Mouse (Mus musculus) MN1 (cell line): Measurements from ENCODE around the gene Phf19.

Experiments used
- DNase-seq: peaks from one replicate; pipeline ENCODE4 v3.0.0-alpha.2; 2016; ENCODE audit warnings: low spot score

The Phf19 gene

GRCm38 (mm10) chr2:34913218-34914068 lies at the start of gene Phf19:
Gene Phf19, minus strand, starts transcription at chr2:34914026.
- DNase-seq, result peak; percentile 15

DNA sequence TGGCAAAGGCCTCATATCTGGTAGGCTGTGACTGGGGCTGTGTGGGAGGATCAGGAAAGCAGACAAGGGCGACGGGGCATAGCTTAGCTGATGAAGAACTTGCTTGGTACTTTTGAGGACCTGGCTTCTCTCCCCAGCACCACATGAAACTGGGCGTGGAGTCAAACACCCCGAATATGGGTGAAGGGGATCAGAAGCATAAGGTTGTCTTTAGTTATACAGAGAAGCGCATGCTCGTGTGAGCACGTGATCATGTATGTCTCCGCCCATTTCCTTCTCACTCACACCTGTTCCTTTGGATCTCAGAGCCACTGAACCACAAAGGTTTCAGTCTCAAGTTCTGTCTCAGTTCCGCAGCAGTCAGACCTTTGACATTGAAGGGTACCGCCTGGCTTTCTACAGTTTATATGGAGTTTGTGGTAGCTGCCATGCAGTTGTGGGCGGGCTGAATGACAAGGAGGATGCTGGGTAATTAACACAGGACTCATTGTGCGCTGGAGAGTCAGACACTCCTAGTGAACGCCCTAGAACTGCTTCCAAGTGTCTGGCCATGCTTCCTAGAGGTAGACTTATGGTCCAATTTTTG lies 49.6 kb upstream of the Phf19 start:
- DNase-seq, result no peak

GRCm38 (mm10) chr2:34962893-34963292 lies 49.1 kb upstream of the Phf19 start:
- no peak for DNase-seq

GRCm38 (mm10) chr2:34962211-34962610 lies 48.4 kb upstream of the Phf19 start:
- no peak for DNase-seq

DNA sequence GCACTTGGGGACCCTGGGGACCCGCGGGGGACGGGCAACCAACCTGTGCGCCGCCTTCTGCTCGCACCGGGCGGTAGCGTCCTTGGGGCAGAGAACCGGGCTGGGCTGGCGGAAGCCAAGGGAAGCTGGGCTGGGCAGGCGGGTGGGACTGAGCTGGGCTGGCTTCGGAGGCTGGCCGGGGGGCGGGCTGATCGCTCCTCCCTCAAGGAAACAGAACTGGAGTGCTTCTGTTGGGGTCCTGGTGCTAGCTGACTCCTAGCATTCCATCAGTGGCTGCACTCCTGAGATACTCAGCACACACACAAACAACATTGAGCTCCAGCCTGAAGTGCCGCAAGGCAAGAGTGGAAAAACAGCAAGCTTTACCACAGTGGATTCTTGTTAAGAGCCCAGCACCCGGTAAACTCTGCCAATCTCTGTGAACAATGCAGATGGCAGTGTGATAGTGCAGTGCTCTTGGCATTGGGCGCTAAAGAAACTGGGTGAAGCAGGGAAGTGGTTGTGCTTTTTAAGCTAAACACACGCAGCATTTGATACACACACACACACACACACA lies 47.7 kb upstream of the Phf19 start, which contains the start of gene Traf1:
Gene Traf1 (minus strand): TSS at position 292 of the 556 bp plus-strand sequence.
- no peak for DNase-seq

- no peak for DNase-seq
Observed at GRCm38 (mm10) chr2:34960966-34961365, 47.1 kb upstream of the Phf19 start.

DNA sequence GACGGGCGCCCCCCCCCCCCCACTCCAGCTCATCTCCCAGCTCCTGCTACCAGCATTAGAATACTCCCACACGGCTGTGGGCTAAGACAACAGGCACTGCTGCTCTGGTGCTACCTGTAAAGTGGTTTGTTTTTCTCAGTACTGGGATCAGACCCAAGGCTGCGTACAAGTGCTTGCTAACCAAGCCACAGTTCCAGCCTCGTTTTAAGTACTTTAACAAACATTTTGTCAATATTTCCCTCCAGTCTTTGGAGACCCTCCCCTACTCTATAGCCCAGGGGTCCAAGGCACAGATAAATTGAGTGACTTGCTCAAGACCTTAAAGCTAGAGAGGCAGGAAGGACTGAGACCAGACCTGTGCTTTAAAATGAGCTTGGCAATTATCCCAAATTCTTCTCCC lies 46.6 kb upstream of the Phf19 start:
- DNase-seq, result no peak

DNA sequence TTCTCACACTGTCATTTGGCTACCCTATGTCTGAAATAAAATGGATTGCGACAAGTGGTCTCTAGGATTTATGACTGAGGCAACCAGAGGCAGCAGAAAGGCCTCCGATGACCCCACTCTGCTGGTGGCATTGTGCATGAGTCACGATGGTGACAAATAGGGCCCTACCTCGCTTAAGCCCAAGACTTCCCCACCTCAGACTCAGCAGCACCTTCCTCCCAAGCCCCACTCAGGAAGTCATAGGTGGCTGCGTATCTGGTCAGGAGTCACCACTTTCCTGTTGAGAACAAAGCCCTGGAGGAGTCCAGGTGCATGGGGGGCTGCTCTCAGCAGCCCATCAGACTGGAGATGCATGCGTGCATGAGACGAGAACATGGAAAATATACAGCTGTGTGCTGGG lies 44.8 kb upstream of the Phf19 start:
- DNase-seq, result no peak

DNA sequence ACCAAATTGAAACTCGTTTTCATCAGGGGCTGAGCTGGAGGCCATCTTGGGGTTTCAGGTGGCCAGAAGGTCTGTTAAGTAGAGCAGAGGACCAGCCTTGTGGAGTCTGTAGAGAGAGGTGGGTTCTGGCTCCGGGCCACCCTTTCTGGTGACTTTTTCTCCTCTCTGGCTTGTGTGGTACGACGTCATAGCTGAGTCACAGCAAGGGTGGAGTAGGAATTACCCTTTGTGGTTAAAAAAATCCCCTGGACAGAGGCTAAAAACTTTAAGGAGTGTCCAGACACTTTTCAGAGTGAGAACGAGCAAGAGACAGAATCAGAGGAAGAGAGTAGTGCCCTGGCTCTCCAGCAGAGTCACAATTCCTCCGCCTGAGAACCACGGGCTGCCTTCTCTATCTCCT lies 44.2 kb upstream of the Phf19 start:
- DNase-seq, result no peak

DNA sequence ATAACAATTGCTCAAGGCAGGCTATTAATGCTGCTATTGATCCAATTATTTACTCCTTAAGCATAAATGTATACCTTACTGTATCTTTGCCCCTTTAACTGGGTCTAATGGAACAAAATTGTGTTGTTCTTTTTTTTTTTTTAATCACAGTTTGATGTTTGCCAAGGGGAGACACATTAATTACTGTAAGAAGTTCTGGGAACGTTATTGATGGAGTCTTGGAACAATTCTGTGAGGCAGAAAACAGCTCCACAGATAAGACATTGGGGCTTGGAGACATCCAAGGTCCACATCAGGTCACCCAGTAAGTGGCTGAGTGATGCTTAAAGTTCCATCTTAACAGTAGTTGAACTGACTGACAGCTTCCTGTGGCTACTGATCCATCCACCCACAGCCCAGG lies 43.6 kb upstream of the Phf19 start:
- DNase-seq, result no peak

DNA sequence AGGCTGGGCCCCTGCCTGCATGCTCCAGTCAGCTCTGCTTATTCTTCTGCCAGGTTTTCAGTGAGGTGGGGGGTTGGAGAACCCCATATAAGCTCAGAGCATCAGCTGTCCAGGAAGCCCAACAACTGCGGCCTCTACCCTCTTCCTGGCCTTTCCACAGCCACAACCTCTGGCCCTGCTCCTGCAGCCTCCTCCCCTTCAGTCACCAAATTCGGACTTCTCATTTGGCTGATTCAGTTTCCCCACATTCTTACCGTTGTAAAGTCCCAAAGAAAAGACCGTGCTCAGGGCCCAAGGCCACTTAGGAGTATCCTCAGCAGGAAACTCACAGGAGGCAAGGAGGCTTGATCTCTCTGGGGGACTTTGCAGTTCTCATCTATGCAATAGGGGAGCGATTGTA lies 43.1 kb upstream of the Phf19 start:
- no peak for DNase-seq

DNA sequence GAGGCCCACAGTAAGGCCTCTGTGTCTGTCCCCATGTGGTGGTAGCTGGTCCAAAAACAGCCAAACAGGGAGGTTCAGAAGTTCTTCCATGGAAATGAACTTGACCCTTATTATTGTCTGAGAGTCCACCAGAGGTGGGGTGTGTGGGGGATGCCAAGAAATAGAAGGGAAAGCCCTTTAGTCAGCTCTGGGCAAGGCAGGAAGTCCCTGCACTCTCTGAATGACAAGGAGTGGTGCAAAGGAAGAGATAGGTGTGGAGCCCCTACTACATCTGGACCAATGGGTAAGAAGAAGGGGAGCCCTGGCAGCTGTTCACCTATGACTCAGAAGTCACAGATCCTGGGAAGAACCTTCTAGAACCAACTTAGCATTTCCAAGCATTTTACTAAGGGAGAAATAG lies 40.5 kb upstream of the Phf19 start:
- DNase-seq, result no peak

DNA sequence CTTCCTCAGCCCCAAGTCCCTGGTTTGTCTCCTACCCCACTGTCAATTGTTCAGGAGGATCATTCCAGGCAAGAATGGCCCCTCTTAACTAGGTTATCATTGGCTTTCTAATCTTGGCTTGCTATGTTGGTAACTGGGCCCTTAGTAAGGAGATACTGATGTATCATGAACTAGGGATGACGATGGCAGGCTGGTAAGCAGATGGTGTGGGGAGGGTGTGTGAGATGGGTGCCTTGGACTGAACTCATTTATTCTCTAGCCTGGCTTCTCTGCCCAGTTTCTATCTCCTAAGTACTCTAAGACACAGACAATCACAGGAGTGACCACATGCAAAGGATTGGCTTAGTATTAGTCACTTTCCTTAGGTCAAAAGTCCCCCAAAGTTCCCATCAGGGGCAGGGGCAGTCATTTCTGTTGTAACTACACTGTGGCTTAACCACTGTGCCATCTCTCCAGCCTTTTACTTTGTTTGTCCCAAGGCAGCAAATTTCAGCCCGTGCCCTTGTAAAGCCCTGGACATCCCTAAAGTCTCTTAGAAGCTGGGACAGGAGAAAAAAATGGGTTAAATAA lies 39.8 kb upstream of the Phf19 start:
- no peak for DNase-seq

GRCm38 (mm10) chr2:34953018-34953417 lies 39.2 kb upstream of the Phf19 start:
- DNase-seq, result no peak

DNA sequence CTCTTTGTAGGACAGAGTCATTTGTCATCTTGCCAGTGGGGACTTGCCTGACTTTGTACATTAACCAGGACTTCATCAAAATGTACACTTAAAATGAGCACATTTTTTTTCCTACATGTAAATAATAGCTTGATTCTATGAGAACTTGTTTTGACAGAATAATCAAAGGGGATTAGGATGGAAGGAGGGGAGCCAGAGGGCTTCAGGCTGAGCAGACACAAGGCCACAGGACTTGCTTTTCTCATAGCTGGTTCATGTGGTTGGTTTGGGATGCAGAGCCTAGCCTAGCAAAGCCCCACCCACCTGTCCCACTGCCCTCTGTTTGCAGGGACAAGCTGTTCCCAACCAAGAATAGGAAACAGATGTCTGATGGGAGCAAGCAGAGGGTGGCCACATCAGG lies 37.6 kb upstream of the Phf19 start:
- no peak for DNase-seq

DNA sequence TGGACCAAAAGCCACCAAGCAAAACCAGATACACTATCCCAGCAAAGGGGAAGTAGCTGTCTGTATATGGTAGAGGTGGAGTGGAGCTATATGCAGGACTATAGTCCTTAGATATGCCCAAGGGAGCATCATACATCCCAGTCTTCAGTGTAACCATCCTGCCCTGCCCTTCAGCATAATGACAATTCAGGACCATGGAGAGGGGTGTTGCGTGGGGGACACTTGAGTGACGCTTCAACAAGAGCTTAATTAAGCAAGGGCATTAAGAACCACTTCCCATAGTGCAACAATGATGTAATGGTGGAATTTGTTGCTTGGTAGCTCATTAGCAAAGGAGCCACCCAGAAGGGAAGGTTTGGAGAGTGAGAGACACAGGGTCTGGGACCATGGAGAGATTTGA lies 34.8 kb upstream of the Phf19 start:
- no peak for DNase-seq

- DNase-seq, result no peak
Observed at GRCm38 (mm10) chr2:34946046-34946445, 32.2 kb upstream of the Phf19 start.

DNA sequence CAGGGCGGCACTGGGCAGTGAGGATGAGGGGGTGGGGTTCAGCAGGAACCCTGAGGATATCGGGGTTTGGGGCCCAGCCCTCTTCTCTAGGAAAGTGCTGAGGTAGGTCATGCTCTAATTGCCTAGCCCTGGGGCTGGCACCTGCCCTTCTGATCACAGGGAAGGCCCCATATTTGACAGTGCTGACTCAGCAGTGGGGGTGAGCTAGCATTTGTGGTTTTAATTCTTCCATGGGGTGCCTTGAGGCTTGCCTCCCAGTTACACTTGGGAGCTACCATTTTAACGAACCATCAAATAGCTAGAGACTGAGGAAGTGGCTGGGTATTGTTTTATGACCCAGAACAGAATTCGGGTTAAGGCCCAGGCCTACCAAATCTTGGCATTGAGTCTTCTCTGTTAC lies 31.8 kb upstream of the Phf19 start:
- no peak for DNase-seq

DNA sequence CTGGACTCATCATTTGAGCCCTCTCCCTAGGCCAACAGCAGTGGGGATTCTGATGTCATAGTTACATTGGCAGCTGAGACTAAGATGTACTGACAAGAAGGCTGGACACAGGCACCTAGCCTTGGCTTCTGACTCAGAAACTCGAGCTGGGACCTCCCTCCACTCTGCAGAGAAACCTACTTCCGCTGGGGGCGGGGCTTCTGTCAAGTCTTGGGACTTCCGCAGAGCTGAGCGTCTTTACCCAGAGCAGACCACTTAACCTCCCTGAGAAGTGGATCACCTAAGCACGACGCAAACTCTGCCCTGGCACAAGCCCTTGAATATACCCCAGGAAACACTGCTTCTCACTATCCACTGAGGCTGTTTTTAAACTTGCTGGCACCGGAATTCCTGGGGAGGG lies 30.9 kb upstream of the Phf19 start:
- no peak for DNase-seq

DNA sequence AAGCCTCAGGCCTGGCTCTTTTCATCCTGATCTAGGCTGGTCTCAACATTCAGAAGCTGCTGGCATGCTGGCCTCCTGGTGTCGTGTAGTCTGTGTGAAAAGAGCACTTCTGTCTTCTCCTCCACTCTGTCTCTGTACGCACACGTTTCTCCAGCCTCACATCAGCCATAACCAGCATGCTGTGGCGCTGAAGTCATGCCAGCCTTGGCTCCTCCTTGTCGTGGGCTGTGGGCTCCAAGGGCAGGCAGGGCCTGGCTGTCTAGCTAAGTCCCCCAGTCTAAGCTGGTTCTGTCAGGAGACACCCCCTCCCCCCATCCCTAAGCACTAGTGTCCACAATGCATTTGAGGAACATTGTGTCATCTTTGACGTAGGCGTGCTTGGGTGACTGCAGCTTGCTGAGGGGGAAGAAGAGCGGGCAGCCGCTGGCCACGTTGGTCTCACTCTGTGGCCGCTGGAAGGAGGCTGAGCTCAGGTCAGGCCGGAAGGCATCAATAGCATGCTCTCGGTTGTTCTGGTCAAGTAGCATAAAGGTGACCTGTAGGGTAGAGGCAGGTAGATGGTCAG lies 29.8 kb upstream of the Phf19 start:
- DNase-seq, result no peak

DNA sequence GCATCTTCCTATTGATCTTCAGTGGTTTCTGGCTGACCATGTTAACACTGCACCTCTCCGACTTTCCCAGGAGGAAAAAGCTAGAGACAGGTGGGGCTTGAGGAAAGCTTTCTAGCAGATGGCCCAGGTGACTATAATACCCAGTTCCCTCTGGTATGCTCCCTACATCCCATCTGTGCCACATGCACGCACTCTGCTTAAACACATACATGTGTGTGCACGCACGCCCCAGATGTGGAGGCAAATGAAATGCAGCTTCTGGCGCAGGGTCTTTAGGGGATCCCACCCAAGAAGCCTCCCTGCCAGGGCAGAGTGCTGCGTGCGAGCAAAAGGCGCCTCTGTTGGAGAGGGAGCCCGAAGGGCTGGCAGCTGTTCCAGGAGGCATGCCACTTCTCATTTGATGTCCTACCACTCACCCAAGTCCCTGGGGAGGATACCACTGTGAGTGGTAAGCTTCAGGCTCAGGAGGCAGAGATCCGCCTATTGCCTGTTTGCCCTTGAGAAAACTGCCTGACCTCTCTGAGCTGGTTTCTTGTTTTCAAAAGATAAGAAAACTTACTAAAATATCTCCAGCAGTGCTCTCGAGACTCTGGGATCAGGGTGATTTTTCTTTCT lies 27.3 kb upstream of the Phf19 start:
- peak; percentile 39 for DNase-seq

- DNase-seq, result no peak
Observed at GRCm38 (mm10) chr2:34940246-34940645, 26.4 kb upstream of the Phf19 start.
